Mouse (Mus musculus) ovary, adult 2 months (tissue): ENCODE data around the gene Tsfm. TPM values are rescaled to one million over a fixed set of nuclear protein-coding genes. Genes with fewer than 3 reads are reported as not detected.

Experiments used
- polyA plus RNA-seq: library from polyadenylated mRNA; depleted of rRNA; stranded (reverse); fragments of >200 nt; gene quantifications from 2 replicates; pipeline ENCODE4 v1.2.3, GENCODE M21; 2012; rRNA removed

The Tsfm gene
- 53.1 and 69.5 TPM in 2 replicates for polyA plus RNA-seq

DNA sequence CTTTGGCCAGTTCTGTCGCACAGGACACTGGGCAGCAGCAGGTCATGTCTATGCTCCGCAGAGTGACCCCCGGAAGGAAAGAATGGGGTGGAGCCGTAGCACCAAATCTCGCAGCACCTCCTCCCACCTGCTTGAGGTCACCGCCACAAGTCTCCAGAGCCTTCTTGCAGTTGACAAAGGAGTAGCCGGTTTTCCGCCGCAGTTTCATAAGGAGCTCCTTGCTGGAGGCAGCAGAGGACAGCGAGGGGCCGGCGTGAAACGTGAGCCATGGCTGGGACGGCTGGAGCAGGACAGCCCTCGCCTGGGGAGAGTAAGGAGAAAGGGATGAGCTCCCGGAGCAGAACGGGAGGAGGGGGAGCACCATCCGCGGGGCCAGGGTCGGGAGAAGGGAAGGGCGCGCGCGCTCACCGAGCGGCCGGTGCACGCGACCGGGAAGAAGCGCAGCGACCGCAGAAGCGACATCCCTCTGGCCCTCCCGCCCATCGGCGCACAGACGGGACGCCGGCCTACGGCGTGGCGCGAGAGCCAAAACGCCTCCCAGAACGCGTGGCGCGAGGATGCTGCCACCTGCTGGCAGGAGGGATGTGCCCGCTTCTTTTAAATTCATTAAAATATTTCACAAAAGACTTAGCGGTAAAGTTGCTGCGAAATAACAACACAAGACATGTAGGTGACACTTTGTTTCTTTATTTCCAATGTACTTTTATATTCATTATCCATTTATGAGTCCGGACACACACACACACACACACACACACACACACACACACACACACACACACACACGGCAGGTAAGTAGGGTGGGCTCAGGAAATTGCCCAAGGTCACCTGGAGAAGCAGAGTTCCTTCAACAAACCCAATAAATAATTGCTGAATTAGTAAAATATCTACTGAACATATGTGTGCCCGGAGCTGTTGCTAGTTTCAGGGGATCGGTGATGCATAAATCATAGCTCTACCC lies at the start of gene Tsfm:
TSS of gene Tsfm (minus strand) at position 505 of the 961 bp plus-strand sequence.

GRCm38 (mm10) chr10:127075080-127075479 lies 44.4 kb upstream of the Tsfm start, which contains the start of gene Agap2:
Gene Agap2 (plus strand): TSS chr10:127075284.

GRCm38 (mm10) chr10:127070190-127071121 lies 39.8 kb upstream of the Tsfm start, which contains the start of gene Tspan31:
Gene Tspan31 (minus strand): TSS chr10:127070264.

DNA sequence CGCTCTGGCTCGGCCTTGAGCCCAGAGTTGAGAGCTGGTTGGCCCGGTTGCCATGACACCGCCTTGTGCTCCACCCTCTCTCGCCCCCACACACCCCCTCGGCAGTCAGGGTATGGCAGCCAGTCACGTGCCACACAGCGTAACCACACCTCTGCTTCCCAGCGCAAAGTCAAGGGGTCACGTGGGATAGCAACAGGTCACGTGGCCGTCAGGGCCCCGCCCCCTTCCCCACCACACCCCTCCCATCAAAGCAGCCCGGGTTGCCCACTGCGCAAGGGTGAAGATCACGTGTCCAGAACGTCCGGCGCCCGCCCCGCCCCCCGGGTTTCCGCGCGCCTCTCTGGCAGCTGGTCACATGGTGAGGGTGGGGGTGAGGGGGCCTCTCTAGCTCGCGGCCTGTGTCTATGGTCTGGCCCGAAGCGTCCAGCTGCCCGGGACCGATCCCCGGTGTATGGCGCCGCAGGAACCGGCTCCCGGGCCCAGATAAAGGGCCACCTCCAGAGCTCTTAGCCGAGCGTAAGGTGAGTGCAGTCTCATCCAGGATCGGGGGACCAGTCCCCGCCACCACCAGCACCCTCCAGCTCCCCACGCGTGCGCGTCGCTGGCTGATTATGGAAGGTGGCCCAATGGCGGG lies 32.7 kb upstream of the Tsfm start, which contains the start of gene Cdk4:
TSS of gene Cdk4 (plus strand) at position 296 of the 634 bp plus-strand sequence.

DNA sequence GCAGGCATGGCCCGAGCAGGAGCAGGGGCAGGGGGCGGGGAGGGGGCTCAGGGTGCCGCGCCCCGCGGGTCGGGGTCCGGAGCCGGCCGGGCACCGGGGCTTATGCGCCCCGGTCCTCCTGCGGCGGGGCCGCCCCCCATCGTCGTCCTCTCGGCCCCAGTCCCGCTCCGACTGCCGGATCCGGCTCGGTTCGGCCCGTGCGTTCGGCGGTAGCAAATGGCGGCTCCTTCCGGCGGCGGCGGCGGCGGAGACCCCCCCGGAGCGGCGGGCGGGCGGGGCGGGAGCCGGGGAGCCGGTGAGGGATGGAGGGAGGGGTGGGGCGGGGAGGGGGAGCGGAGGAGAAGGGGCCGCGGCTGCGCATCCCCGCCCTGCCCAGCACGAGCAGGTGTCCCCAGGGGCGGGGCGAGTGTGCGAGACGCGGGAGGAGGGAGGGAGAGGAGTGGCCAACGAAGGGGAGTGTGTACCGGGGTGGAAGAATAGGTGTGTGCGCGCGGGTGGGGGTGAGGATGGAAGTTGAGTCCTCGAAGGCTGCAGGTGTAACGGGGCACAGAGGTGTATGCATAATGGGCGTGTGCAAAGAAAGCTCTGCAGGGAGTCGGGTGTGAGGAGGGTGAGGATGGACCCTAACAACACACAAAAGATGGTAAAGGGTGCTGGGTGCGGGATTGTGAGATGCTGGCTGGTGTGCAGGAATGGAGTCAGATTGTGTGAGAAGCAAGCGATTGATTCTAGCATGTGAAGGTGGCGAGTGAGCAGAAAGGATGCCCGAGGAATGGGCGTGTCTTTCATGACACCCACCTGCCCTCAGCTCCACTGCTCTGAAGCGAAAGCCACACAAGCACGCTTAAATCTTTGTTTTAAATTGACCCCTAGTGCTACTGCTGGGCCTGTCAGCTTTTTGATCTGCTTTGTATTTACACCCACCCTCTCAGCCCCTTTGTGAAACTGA lies 29.6 kb upstream of the Tsfm start, which contains the start of gene March9:
TSS of gene March9 (minus strand) at position 217 of the 949 bp plus-strand sequence.

DNA sequence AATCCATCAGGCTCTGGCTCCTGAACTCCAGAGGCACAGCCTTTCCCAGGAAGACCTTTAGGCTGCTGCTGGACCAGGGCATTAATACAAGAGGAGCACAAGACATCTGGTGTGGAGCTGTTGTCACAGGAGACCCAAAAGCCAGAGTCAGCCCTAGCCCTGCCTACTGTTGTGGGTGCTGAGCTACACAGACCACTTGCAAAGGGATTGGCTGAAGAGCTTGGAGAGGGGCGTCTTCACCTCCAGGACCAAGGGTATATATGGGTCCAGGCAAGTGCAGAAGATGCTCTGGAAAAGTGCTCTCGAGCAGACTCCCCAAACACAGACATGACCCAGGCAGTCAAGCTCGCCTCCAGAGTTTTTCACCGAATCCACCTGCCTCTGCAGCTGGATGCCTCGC lies 17.3 kb upstream of the Tsfm start, which contains the start of gene Cyp27b1:
TSS of gene Cyp27b1 (plus strand) at position 297 of the 400 bp plus-strand sequence.

GRCm38 (mm10) chr10:127041274-127041766 lies 10.7 kb upstream of the Tsfm start, which contains the start of the genes Mettl1 and Eef1akmt3:
Gene Mettl1 (plus strand): TSS chr10:127041414.
Gene Eef1akmt3 (minus strand): TSS chr10:127041513.

GRCm38 (mm10) chr10:127000529-127000928 lies 30.1 kb downstream of the Tsfm start, which contains the start of gene Avil:
Gene Avil (plus strand): TSS chr10:127000709.

GRCm38 (mm10) chr10:126978277-126978994 lies 52.2 kb downstream of the Tsfm start, which contains the start of gene Ctdsp2:
Gene Ctdsp2 (plus strand): TSS chr10:126978717.

Other genes starting within 250 kb of the Tsfm start
- 13.9 and 15.1 TPM in 2 replicates for gene Atp23, start 129.5 kb downstream of the Tsfm start, polyA plus RNA-seq
- gene Ctdsp2, start 52.1 kb downstream of the Tsfm start, polyA plus RNA-seq = 152 and 173 TPM in 2 replicates
- 0.09 and 0.25 TPM in 2 replicates for gene Avil, start 30.1 kb downstream of the Tsfm start, polyA plus RNA-seq
- 29.7 and 33.5 TPM in 2 replicates for gene Mettl1, start 10.6 kb upstream of the Tsfm start, polyA plus RNA-seq
- 0.95 and 1.1 TPM in 2 replicates for gene Eef1akmt3, start 10.7 kb upstream of the Tsfm start, polyA plus RNA-seq
- gene Cyp27b1, start 17.4 kb upstream of the Tsfm start, polyA plus RNA-seq = 0.64 and 0.89 TPM in 2 replicates
- 19.1 and 27.0 TPM in 2 replicates for gene March9, start 29.3 kb upstream of the Tsfm start, polyA plus RNA-seq
- gene Cdk4, start 32.7 kb upstream of the Tsfm start, polyA plus RNA-seq = 382 and 484 TPM in 2 replicates
- gene Tspan31, start 39.4 kb upstream of the Tsfm start, polyA plus RNA-seq = 105 and 119 TPM in 2 replicates
- gene Agap2, start 44.4 kb upstream of the Tsfm start, polyA plus RNA-seq = 18.0 and 26.2 TPM in 2 replicates
- 72.1 and 89.3 TPM in 2 replicates for gene Os9, start 90.3 kb upstream of the Tsfm start, polyA plus RNA-seq
- gene B4galnt1, start 134.4 kb upstream of the Tsfm start, polyA plus RNA-seq = 11.4 and 16.1 TPM in 2 replicates
- 2.0 and 2.7 TPM in 2 replicates for gene Slc26a10, start 149.8 kb upstream of the Tsfm start, polyA plus RNA-seq
- 71.4 and 75.9 TPM in 2 replicates for gene Arhgef25, start 159.2 kb upstream of the Tsfm start, polyA plus RNA-seq
- 262 and 306 TPM in 2 replicates for gene Dtx3, start 164.9 kb upstream of the Tsfm start, polyA plus RNA-seq
- 32.8 and 34.9 TPM in 2 replicates for gene Pip4k2c, start 180.7 kb upstream of the Tsfm start, polyA plus RNA-seq
- 6.4 and 7.0 TPM in 2 replicates for gene Kif5a, start 232.5 kb upstream of the Tsfm start, polyA plus RNA-seq
- gene Dctn2, start 235.5 kb upstream of the Tsfm start, polyA plus RNA-seq = 245 and 250 TPM in 2 replicates